Mouse (Mus musculus): ENCODE measurements around the gene Dock6.

Gene Dock6

GRCm38 (mm10) chr9:21811170-21811569, 41.3 kb downstream of the Dock6 start:
- no peak overlapping the region for H3K4me3 ChIP-seq (replicated peaks; ENCODE audit: low read length)
- peaks cover 96% of the 10 kb centered on the region for H3K36me3 ChIP-seq (ENCODE audit: insufficient read depth, low read length)
- H3K27me3 ChIP-seq (ENCODE audit: insufficient read depth, low read length), result no peaks in the 10 kb centered on the region
- H3K4me1 ChIP-seq (replicated peaks; ENCODE audit: low read depth, low read length), result peaks cover 69% of the 10 kb centered on the region
- no peaks in the 10 kb centered on the region for H3K9me3 ChIP-seq (ENCODE audit: low read length)
- no peak for TF ChIP-seq CTCF (conservative IDR thresholded peaks at IDR 0.05; ENCODE audit: low read length)
- no peak for TF ChIP-seq NANOG (IDR thresholded peaks at IDR 0.05; ENCODE audit: borderline replicate concordance, low read length)
- no peak for TF ChIP-seq POU5F1 (IDR thresholded peaks at IDR 0.05; ENCODE audit: borderline replicate concordance, low read length)

- peaks cover 96% of the 10 kb centered on the region for H3K36me3 ChIP-seq (ENCODE audit: insufficient read depth, low read length)
- peaks cover 86% of the 10 kb centered on the region for H3K4me1 ChIP-seq (replicated peaks; ENCODE audit: low read depth, low read length)
- H3K27me3 ChIP-seq (ENCODE audit: insufficient read depth, low read length), result no peaks in the 10 kb centered on the region
- no peak for TF ChIP-seq POU5F1 (IDR thresholded peaks at IDR 0.05; ENCODE audit: borderline replicate concordance, low read length)
- peak; percentile 47 for TF ChIP-seq CTCF (conservative IDR thresholded peaks at IDR 0.05; ENCODE audit: low read length)
- H3K9me3 ChIP-seq (ENCODE audit: low read length), result no peaks in the 10 kb centered on the region
- H3K4me3 ChIP-seq (replicated peaks; ENCODE audit: low read length), result no peak overlapping the region
These were observed 43.9 kb downstream of the Dock6 start for GRCm38 (mm10) chr9:21808561-21808960.

DNA sequence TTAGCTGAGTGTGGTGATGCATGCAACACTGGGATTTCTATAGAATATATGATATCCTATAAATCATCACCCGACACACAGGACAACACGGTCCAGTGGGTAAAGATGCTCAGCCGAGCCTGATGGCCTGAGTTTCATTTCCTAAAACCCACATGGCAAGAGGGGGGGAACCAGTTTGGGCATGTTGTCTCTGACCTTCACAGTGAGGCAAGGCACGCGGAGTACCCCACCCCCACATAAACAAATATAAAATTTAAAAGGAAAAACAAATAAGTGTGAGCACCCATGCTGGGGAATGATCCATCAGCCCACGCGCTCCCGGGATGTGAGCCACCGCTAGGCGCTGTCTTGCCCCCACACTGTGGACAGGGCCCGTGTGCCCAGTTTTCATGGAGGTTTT, 45.5 kb downstream of the Dock6 start:
- no peak for TF ChIP-seq POU5F1 (IDR thresholded peaks at IDR 0.05; ENCODE audit: borderline replicate concordance, low read length)
- no peak for TF ChIP-seq CTCF (conservative IDR thresholded peaks at IDR 0.05; ENCODE audit: low read length)
- TF ChIP-seq NANOG (IDR thresholded peaks at IDR 0.05; ENCODE audit: borderline replicate concordance, low read length), result no peak
- Histone ChIP-seq H3K4me1 (replicated peaks; ENCODE audit: low read depth, low read length) (peaks cover 90% of the 10 kb centered on the region), H3K27me3 (ENCODE audit: insufficient read depth, low read length) (no peaks in the 10 kb centered on the region), H3K9me3 (ENCODE audit: low read length) (no peaks in the 10 kb centered on the region), H3K36me3 (ENCODE audit: insufficient read depth, low read length) (peaks cover 96% of the 10 kb centered on the region), H3K4me3 (replicated peaks; ENCODE audit: low read length) (no peak overlapping the region)

DNA sequence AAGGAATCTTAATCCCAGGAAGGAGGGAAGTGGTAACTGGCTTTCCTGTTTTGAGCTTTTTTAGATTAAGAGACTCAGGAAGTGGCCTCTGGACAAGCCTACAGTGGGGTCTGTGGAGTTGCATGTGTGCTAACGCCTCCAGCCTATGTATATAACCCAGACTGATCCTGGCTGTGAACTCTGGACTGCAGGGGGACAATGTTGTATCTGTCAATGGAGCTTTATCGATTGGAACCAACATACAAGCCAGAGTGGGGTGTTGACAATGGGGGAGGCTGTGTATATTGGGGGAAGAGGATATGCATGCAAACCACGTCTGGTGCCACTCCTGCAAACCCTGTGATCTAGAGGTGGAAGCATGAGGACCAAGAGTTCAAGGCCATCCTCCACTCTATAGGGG, 46.1 kb downstream of the Dock6 start:
- Histone ChIP-seq H3K4me1 (replicated peaks; ENCODE audit: low read depth, low read length) (peaks cover 92% of the 10 kb centered on the region), H3K4me3 (replicated peaks; ENCODE audit: low read length) (no peak overlapping the region), H3K27me3 (ENCODE audit: insufficient read depth, low read length) (no peaks in the 10 kb centered on the region), H3K36me3 (ENCODE audit: insufficient read depth, low read length) (peaks cover 96% of the 10 kb centered on the region), H3K9me3 (ENCODE audit: low read length) (no peaks in the 10 kb centered on the region)
- TF ChIP-seq CTCF (conservative IDR thresholded peaks at IDR 0.05; ENCODE audit: low read length) (no peak), NANOG (IDR thresholded peaks at IDR 0.05; ENCODE audit: borderline replicate concordance, low read length) (no peak), POU5F1 (IDR thresholded peaks at IDR 0.05; ENCODE audit: borderline replicate concordance, low read length) (no peak)

GRCm38 (mm10) chr9:21803986-21804644, 48.3 kb downstream of the Dock6 start:
- Histone ChIP-seq H3K9me3 (ENCODE audit: low read length) (no peaks in the 10 kb centered on the region), H3K4me3 (replicated peaks; ENCODE audit: low read length) (peak overlapping the region; percentile 41), H3K27me3 (ENCODE audit: insufficient read depth, low read length) (no peaks in the 10 kb centered on the region), H3K4me1 (replicated peaks; ENCODE audit: low read depth, low read length) (peaks cover 97% of the 10 kb centered on the region), H3K36me3 (ENCODE audit: insufficient read depth, low read length) (peaks cover 96% of the 10 kb centered on the region)
- peak; percentile 91 for TF ChIP-seq CTCF (conservative IDR thresholded peaks at IDR 0.05; ENCODE audit: low read length)
- TF ChIP-seq POU5F1 (IDR thresholded peaks at IDR 0.05; ENCODE audit: borderline replicate concordance, low read length), result no peak

DNA sequence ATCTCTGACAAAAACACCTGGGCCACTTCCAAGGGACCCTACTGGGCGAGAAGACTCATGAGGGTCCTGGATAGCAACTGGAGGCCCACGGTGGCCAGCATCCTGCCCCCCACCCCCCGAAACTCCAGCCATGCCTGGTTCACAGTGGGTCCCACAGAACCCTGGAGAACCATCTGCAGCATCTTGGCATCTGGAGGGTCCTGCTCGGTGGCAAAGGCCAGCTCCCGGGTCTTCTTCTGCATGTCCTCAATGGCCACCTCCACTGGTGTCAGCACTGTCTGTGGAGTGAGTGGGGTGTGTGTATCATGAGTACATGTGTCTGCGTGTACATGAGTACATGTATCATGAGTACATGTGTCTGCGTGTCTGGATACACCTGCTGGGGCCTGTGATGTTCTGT, 50.8 kb downstream of the Dock6 start:
- H3K9me3 ChIP-seq (ENCODE audit: low read length), result no peaks in the 10 kb centered on the region
- no peak overlapping the region for H3K4me3 ChIP-seq (replicated peaks; ENCODE audit: low read length)
- no peak for TF ChIP-seq NANOG (IDR thresholded peaks at IDR 0.05; ENCODE audit: borderline replicate concordance, low read length)
- no peak for TF ChIP-seq POU5F1 (IDR thresholded peaks at IDR 0.05; ENCODE audit: borderline replicate concordance, low read length)
- TF ChIP-seq CTCF (conservative IDR thresholded peaks at IDR 0.05; ENCODE audit: low read length), result no peak
- peaks cover 90% of the 10 kb centered on the region for H3K4me1 ChIP-seq (replicated peaks; ENCODE audit: low read depth, low read length)
- no peaks in the 10 kb centered on the region for H3K27me3 ChIP-seq (ENCODE audit: insufficient read depth, low read length)
- H3K36me3 ChIP-seq (ENCODE audit: insufficient read depth, low read length), result peaks cover 82% of the 10 kb centered on the region

GRCm38 (mm10) chr9:21801121-21801520, 51.3 kb downstream of the Dock6 start:
- no peaks in the 10 kb centered on the region for H3K9me3 ChIP-seq (ENCODE audit: low read length)
- peaks cover 90% of the 10 kb centered on the region for H3K4me1 ChIP-seq (replicated peaks; ENCODE audit: low read depth, low read length)
- H3K36me3 ChIP-seq (ENCODE audit: insufficient read depth, low read length), result peaks cover 82% of the 10 kb centered on the region
- H3K4me3 ChIP-seq (replicated peaks; ENCODE audit: low read length), result no peak overlapping the region
- no peaks in the 10 kb centered on the region for H3K27me3 ChIP-seq (ENCODE audit: insufficient read depth, low read length)
- TF ChIP-seq POU5F1 (IDR thresholded peaks at IDR 0.05; ENCODE audit: borderline replicate concordance, low read length), result no peak
- TF ChIP-seq CTCF (conservative IDR thresholded peaks at IDR 0.05; ENCODE audit: low read length), result no peak
- no peak for TF ChIP-seq NANOG (IDR thresholded peaks at IDR 0.05; ENCODE audit: borderline replicate concordance, low read length)

DNA sequence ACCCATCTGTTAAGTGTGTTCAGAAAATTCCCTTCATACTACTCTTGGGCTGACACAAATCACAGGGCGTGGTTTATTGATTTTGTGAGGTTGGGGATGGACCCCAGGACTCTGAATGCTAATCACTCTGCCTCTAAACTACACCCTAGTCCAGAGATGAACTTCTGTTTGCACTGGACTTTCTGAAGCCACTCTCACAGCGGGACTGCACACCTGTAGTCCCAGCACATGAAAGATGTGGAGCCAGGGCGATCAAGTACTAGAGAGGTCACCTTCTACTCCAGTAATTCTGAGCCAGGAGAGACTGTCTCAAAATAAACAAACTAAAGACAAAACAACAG, 53.5 kb downstream of the Dock6 start:
- H3K4me1 ChIP-seq (replicated peaks; ENCODE audit: low read depth, low read length), result peaks cover 88% of the 10 kb centered on the region
- no peaks in the 10 kb centered on the region for H3K27me3 ChIP-seq (ENCODE audit: insufficient read depth, low read length)
- H3K9me3 ChIP-seq (ENCODE audit: low read length), result no peaks in the 10 kb centered on the region
- peak overlapping the region; percentile 97 for H3K4me3 ChIP-seq (replicated peaks; ENCODE audit: low read length)
- TF ChIP-seq POU5F1 (IDR thresholded peaks at IDR 0.05; ENCODE audit: borderline replicate concordance, low read length) (no peak), NANOG (IDR thresholded peaks at IDR 0.05; ENCODE audit: borderline replicate concordance, low read length) (peak; percentile 16; the same call in 1 of the 2 replicates), CTCF (conservative IDR thresholded peaks at IDR 0.05; ENCODE audit: low read length) (no peak)
- H3K36me3 ChIP-seq (ENCODE audit: insufficient read depth, low read length), result peaks cover 82% of the 10 kb centered on the region

Data from E14TG2a.4 (cell line).